Mouse (Mus musculus) liver, embryonic 14.5 days (tissue): ENCODE data around the gene Mogat2. TPM values are rescaled to one million over a fixed set of nuclear protein-coding genes. Genes with fewer than 3 reads are reported as not detected.

Experiments used
- ATAC-seq: fragments of 200-750 bp; cut with Nextera tagmentation; 2 replicates; pipeline ENCODE4 v1.8.0; 2017; ENCODE audit warnings: moderate number of reproducible peaks, mild to moderate bottlenecking, moderate library complexity; ENCODE audit not compliant: insufficient read depth
- DNase-seq, 3 experiments: peaks; one replicate each; pipeline ENCODE4 v3.0.0-alpha.2; 2012 to 2013; ENCODE audit warnings: low read depth in 3 of 3, low spot score in 3 of 3
- H3K27ac ChIP-seq: fragments of 300-500 bp; sonication (generic); 2 replicates; pipeline ENCODE4 v1.5.1; 2014; ENCODE audit warnings: moderate library complexity, mild to moderate bottlenecking, control low read depth, inconsistent platforms
- H3K27me3 ChIP-seq: fragments of 300-500 bp; sonication (generic); 2 replicates; pipeline ENCODE4 v1.6.1; 2014; ENCODE audit warnings: mild to moderate bottlenecking, low read length, moderate library complexity; ENCODE audit not compliant: control insufficient read depth, insufficient read depth
- H3K36me3 ChIP-seq: fragments of 300-500 bp; sonication (generic); replicated peaks from 2 replicates; pipeline ENCODE4 v1.6.1; 2014; ENCODE audit warnings: low read depth; ENCODE audit not compliant: control insufficient read depth, insufficient read depth
- H3K4me1 ChIP-seq, 2 experiments: fragments of 200-500 bp in 1 of 2; fragments of 300-500 bp in 1 of 2; sonication (generic) in 1 of 2; replicated peaks; 2 replicates each; pipeline ENCODE4 v1.6.1; 2012 to 2014; ENCODE audit warnings: antibody characterized with exemption in 1 of 2, inconsistent platforms in 1 of 2, low read length in 1 of 2; ENCODE audit not compliant: control insufficient read depth in 2 of 2, insufficient read depth in 2 of 2
- H3K4me2 ChIP-seq: fragments of 300-500 bp; sonication (generic); 2 replicates; pipeline ENCODE4 v1.6.1; 2014; ENCODE audit warnings: low read depth, mild to moderate bottlenecking, control low read depth, moderate library complexity
- H3K4me3 ChIP-seq, 2 experiments: fragments of 200-500 bp in 1 of 2; fragments of 300-500 bp in 1 of 2; sonication (generic) in 1 of 2; 2 replicates each; pipeline ENCODE4 v1.5.1; 2012 to 2014; ENCODE audit warnings: low read depth in 2 of 2, low read length in 2 of 2, mild to moderate bottlenecking in 2 of 2, control low read depth in 1 of 2, inconsistent platforms in 1 of 2, moderate library complexity in 1 of 2; ENCODE audit not compliant: insufficient read depth in 1 of 2
- H3K9ac ChIP-seq: fragments of 300-500 bp; sonication (generic); replicated peaks from 2 replicates; pipeline ENCODE4 v1.6.1; 2014; ENCODE audit warnings: mild to moderate bottlenecking, control low read depth, moderate library complexity
- H3K9me3 ChIP-seq: fragments of 300-500 bp; sonication (generic); 2 replicates; pipeline ENCODE4 v1.6.1; 2016; ENCODE audit warnings: low read length, mixed read lengths; ENCODE audit not compliant: control insufficient read depth
- CTCF ChIP-seq: IDR thresholded peaks from 2 replicates; pipeline ENCODE4 v1.5.1; 2016; ENCODE audit warnings: antibody characterized with exemption, low read depth, control low read depth
- EP300 ChIP-seq: IDR thresholded peaks from 2 replicates; pipeline ENCODE4 v1.6.1; 2016; ENCODE audit warnings: antibody characterized with exemption, low read depth
- WGBS: fragments of 180-500 bp; shearing (Covaris S2); extraction: QIAGEN DNeasy Blood & Tissue Kit; methylation state at CpG from one replicate; pipeline ENCODE4 v1.1.7; 2014; ENCODE audit not compliant: insufficient replicate concordance; 5-methylcytosine and 5-hydroxymethylcytosine counted together
- polyA plus RNA-seq, 2 experiments: library from polyadenylated mRNA; depleted of rRNA in 1 of 2; stranded (reverse) in 1 of 2; unstranded in 1 of 2; fragments of >200 nt; fragmentation: Nextera tagmentation in 1 of 2; extraction: Ambion mirVana in 1 of 2; gene quantifications; 2 replicates each; pipeline versions ENCODE4 v1.2.1 to v1.2.3; 2012 to 2014

Gene Mogat2
- polyA plus RNA-seq, 2 experiments, result 13.5 to 30.3 TPM

DNA sequence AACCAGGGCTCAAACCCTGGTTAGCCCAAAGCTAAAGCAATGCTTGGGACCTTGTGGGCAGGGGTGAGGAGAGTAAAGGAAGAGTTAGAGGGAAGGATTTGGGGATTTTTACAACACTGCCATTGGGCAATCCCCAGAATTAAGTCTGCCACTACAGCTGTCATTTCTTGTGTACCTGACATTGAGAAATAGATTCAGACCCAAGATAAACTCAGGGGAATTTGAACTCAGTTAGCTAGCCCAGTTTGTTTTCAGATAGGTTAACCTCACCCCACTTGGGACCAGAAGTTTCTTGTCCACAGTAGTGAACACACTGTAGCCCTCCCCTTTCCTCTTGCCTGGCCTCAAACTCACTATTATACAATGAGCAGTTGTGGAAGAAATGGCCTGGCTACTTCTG lies 47.0 kb downstream of the Mogat2 start:
- H3K9ac ChIP-seq, result no peak overlapping the region
- no peaks in the 10 kb centered on the region for H3K9me3 ChIP-seq
- H3K36me3 ChIP-seq, result no peaks in the 10 kb centered on the region
- TF ChIP-seq EP300 (no peak), CTCF (no peak)
- H3K4me3 ChIP-seq, result no peak overlapping the region
- no peak overlapping the region for H3K4me2 ChIP-seq
- ATAC-seq (peak; percentile 41; the same call in 1 of the 2 replicates), DNase-seq (no peak)
- peaks cover 0 to 19% of the 10 kb centered on the region in 2 experiments; a peak in 3 of 4 replicates for H3K4me1 ChIP-seq
- H3K27me3 ChIP-seq, result no peaks in the 10 kb centered on the region
- H3K27ac ChIP-seq, result no peak overlapping the region

DNA sequence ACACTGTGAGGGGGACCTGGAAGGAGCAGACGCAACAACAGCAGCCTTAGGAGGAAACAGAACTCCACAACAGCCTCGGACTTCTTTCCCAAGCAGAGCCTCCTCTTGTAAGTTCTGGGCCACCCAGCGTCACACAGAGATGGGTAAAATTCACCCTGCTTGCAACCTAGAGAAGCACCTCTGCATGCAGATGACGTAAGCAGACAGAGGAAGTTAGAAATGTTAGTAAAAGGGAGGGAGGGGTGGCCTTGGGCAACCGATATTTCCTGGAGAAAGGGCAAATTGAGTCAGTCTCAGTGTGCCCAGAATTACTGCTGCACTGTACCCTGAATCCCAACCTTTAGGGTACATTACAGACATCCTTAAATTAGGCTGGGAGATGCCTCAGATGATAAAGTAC lies 48.5 kb downstream of the Mogat2 start:
- no peak overlapping the region for H3K4me3 ChIP-seq
- no peak overlapping the region for H3K27ac ChIP-seq
- no peak overlapping the region for H3K9ac ChIP-seq
- no peak overlapping the region for H3K4me2 ChIP-seq
- whole genome bisulfite sequencing, result 36% methylated on average over 5 of the region's 5 CpGs
- no peaks in the 10 kb centered on the region for H3K27me3 ChIP-seq
- peaks cover 0 to 19% of the 10 kb centered on the region in 2 experiments; a peak in 3 of 4 replicates for H3K4me1 ChIP-seq
- DNase-seq (no peak), ATAC-seq (no peak)
- no peaks in the 10 kb centered on the region for H3K36me3 ChIP-seq
- TF ChIP-seq EP300 (no peak), CTCF (no peak)
- H3K9me3 ChIP-seq, result no peaks in the 10 kb centered on the region

DNA sequence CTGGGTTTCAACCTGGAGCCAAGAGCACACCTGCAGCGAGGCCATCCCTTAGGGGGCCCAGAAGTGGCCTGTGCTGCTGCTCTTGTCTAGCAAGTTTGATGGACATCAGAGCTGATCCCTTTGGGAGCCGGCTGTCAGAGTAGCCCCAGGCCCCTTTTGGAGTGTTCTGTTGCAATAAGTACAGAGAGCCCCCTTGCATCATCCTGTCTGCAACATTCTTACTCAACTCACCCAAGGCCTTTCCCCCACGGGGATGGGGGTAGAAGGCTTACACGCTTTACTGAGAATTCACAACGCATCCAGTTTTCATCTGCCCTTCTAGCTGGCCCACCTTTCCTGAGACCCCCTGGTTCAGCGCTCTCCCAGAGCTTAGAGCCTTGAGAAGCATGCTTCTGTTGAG lies 49.8 kb downstream of the Mogat2 start:
- Histone ChIP-seq H3K4me3 (no peak overlapping the region), H3K36me3 (no peaks in the 10 kb centered on the region), H3K4me1 (peaks cover 0 to 22% of the 10 kb centered on the region in 2 experiments; a peak in 3 of 4 replicates), H3K4me2 (no peak overlapping the region), H3K9me3 (no peaks in the 10 kb centered on the region), H3K27ac (no peak overlapping the region), H3K27me3 (no peaks in the 10 kb centered on the region; the same call in 1 of the 2 replicates), H3K9ac (no peak overlapping the region)
- DNase-seq (no peak), ATAC-seq (peak; percentile 13; the same call in 1 of the 2 replicates)
- 45% methylated on average over 6 of the region's 6 CpGs for WGBS
- TF ChIP-seq EP300, result no peak
- TF ChIP-seq CTCF, result no peak

DNA sequence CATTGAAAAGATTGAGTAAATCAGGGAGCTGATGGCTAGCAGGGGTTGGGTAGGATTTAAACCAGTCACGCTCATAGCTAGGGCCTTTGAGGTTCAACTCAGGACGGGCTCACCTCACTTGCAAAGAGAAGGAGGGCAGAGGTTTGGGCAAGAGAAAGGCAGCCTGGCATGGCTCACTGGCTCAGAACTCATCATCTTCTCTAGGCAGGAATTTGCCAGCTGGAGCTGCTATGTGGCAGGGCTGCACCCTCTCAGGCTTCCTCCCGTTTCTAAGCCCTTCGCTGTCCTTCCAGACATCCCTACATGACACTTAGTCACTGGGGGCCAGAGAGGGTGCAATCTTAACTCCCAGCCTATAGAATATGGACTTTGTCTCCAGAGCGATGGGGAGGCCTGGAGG lies 51.0 kb downstream of the Mogat2 start:
- H3K36me3 ChIP-seq, result no peaks in the 10 kb centered on the region
- no peak for ATAC-seq
- no peaks in the 10 kb centered on the region for H3K9me3 ChIP-seq
- DNase-seq, result no peak
- TF ChIP-seq EP300 (no peak), CTCF (no peak)
- peaks cover 0 to 23% of the 10 kb centered on the region in 2 experiments; a peak in 3 of 4 replicates for H3K4me1 ChIP-seq
- no peak overlapping the region for H3K9ac ChIP-seq
- H3K27me3 ChIP-seq, result no peaks in the 10 kb centered on the region; the same call in 1 of the 2 replicates
- no peak overlapping the region for H3K27ac ChIP-seq
- no peak overlapping the region for H3K4me2 ChIP-seq
- WGBS, result 76% methylated on average over 5 of the region's 5 CpGs
- no peak overlapping the region for H3K4me3 ChIP-seq

DNA sequence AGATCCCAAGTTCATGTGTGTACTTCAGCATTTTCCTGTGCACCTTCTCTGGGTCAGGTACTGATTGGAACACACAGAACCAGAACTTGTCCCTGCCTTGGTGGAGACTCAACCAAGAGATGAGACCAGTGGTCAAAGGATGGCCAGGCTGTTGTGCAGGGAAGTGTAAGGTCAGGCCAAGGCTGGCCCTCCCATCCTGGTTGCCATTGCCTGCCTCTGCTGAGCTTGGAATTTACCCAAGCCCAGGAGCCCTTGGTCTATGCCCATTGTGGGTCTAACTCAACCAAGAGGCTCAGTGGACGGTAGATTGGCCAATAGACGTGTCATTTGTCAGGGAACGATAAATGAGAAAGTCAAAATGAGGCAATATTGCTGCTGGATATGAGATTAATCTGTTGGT lies 53.0 kb downstream of the Mogat2 start:
- WGBS, result 62% methylated on average over 3 of the region's 3 CpGs
- H3K4me2 ChIP-seq, result no peak overlapping the region
- DNase-seq (no peak), ATAC-seq (no peak)
- H3K4me1 ChIP-seq, result peaks cover 0 to 19% of the 10 kb centered on the region in 2 experiments; a peak in 2 of 4 replicates
- no peaks in the 10 kb centered on the region for H3K36me3 ChIP-seq
- H3K4me3 ChIP-seq, result no peak overlapping the region
- H3K9ac ChIP-seq, result no peak overlapping the region
- H3K9me3 ChIP-seq, result no peaks in the 10 kb centered on the region
- TF ChIP-seq EP300 (no peak), CTCF (no peak)
- no peaks in the 10 kb centered on the region; the same call in 1 of the 2 replicates for H3K27me3 ChIP-seq
- H3K27ac ChIP-seq, result no peak overlapping the region
